Mouse (Mus musculus) liver, embryonic 14.5 days (tissue): ENCODE results near the gene Pde6h. TPM values are rescaled to one million over a fixed set of nuclear protein-coding genes. Genes with fewer than 3 reads are reported as not detected.

Experiments used
- ATAC-seq: fragments of 200-750 bp; cut with Nextera tagmentation; 2 replicates; pipeline ENCODE4 v1.8.0; 2017; ENCODE audit warnings: moderate number of reproducible peaks, mild to moderate bottlenecking, moderate library complexity; ENCODE audit not compliant: insufficient read depth
- DNase-seq, 3 experiments: peaks; one replicate each; pipeline ENCODE4 v3.0.0-alpha.2; 2012 to 2013; ENCODE audit warnings: low read depth in 3 of 3, low spot score in 3 of 3
- H3K27ac ChIP-seq: fragments of 300-500 bp; sonication (generic); 2 replicates; pipeline ENCODE4 v1.5.1; 2014; ENCODE audit warnings: moderate library complexity, mild to moderate bottlenecking, control low read depth, inconsistent platforms
- H3K27me3 ChIP-seq: fragments of 300-500 bp; sonication (generic); 2 replicates; pipeline ENCODE4 v1.6.1; 2014; ENCODE audit warnings: mild to moderate bottlenecking, low read length, moderate library complexity; ENCODE audit not compliant: control insufficient read depth, insufficient read depth
- H3K36me3 ChIP-seq: fragments of 300-500 bp; sonication (generic); replicated peaks from 2 replicates; pipeline ENCODE4 v1.6.1; 2014; ENCODE audit warnings: low read depth; ENCODE audit not compliant: control insufficient read depth, insufficient read depth
- H3K4me1 ChIP-seq, 2 experiments: fragments of 200-500 bp in 1 of 2; fragments of 300-500 bp in 1 of 2; sonication (generic) in 1 of 2; replicated peaks; 2 replicates each; pipeline ENCODE4 v1.6.1; 2012 to 2014; ENCODE audit warnings: antibody characterized with exemption in 1 of 2, inconsistent platforms in 1 of 2, low read length in 1 of 2; ENCODE audit not compliant: control insufficient read depth in 2 of 2, insufficient read depth in 2 of 2
- H3K4me2 ChIP-seq: fragments of 300-500 bp; sonication (generic); 2 replicates; pipeline ENCODE4 v1.6.1; 2014; ENCODE audit warnings: low read depth, mild to moderate bottlenecking, control low read depth, moderate library complexity
- H3K4me3 ChIP-seq, 2 experiments: fragments of 200-500 bp in 1 of 2; fragments of 300-500 bp in 1 of 2; sonication (generic) in 1 of 2; 2 replicates each; pipeline ENCODE4 v1.5.1; 2012 to 2014; ENCODE audit warnings: low read depth in 2 of 2, low read length in 2 of 2, mild to moderate bottlenecking in 2 of 2, control low read depth in 1 of 2, inconsistent platforms in 1 of 2, moderate library complexity in 1 of 2; ENCODE audit not compliant: insufficient read depth in 1 of 2
- H3K9ac ChIP-seq: fragments of 300-500 bp; sonication (generic); replicated peaks from 2 replicates; pipeline ENCODE4 v1.6.1; 2014; ENCODE audit warnings: mild to moderate bottlenecking, control low read depth, moderate library complexity
- H3K9me3 ChIP-seq: fragments of 300-500 bp; sonication (generic); 2 replicates; pipeline ENCODE4 v1.6.1; 2016; ENCODE audit warnings: low read length, mixed read lengths; ENCODE audit not compliant: control insufficient read depth
- CTCF ChIP-seq: IDR thresholded peaks from 2 replicates; pipeline ENCODE4 v1.5.1; 2016; ENCODE audit warnings: antibody characterized with exemption, low read depth, control low read depth
- EP300 ChIP-seq: IDR thresholded peaks from 2 replicates; pipeline ENCODE4 v1.6.1; 2016; ENCODE audit warnings: antibody characterized with exemption, low read depth
- WGBS: fragments of 180-500 bp; shearing (Covaris S2); extraction: QIAGEN DNeasy Blood & Tissue Kit; methylation state at CpG from one replicate; pipeline ENCODE4 v1.1.7; 2014; ENCODE audit not compliant: insufficient replicate concordance; 5-methylcytosine and 5-hydroxymethylcytosine counted together
- polyA plus RNA-seq, 2 experiments: library from polyadenylated mRNA; depleted of rRNA in 1 of 2; stranded (reverse) in 1 of 2; unstranded in 1 of 2; fragments of >200 nt; fragmentation: Nextera tagmentation in 1 of 2; extraction: Ambion mirVana in 1 of 2; gene quantifications; 2 replicates each; pipeline versions ENCODE4 v1.2.1 to v1.2.3; 2012 to 2014

Pde6h gene
- polyA plus RNA-seq, 2 experiments: 0.01 TPM; not detected in 1

GRCm38 (mm10) chr6:136900369-136901009, 23.1 kb upstream of the Pde6h start:
- no peaks in the 10 kb centered on the region for H3K27me3 ChIP-seq
- no peak overlapping the region for H3K4me2 ChIP-seq
- peaks cover 0 to 9% of the 10 kb centered on the region in 2 experiments; a peak in 3 of 4 replicates for H3K4me1 ChIP-seq
- no peak overlapping the region for H3K9ac ChIP-seq
- no peaks in the 10 kb centered on the region for H3K36me3 ChIP-seq
- ATAC-seq (no peak), DNase-seq (no peak)
- no peaks in the 10 kb centered on the region for H3K9me3 ChIP-seq
- H3K4me3 ChIP-seq: no peak overlapping the region
- no peak for TF ChIP-seq CTCF
- TF ChIP-seq EP300: no peak
- 20% methylated on average over 4 of the region's 4 CpGs for WGBS
- no peak overlapping the region for H3K27ac ChIP-seq

- Histone ChIP-seq H3K4me3 (no peak overlapping the region), H3K9ac (no peak overlapping the region), H3K27ac (no peak overlapping the region), H3K9me3 (no peaks in the 10 kb centered on the region), H3K36me3 (no peaks in the 10 kb centered on the region), H3K4me1 (peaks cover 0 to 9% of the 10 kb centered on the region in 2 experiments; a peak in 3 of 4 replicates), H3K27me3 (no peaks in the 10 kb centered on the region), H3K4me2 (no peak overlapping the region)
- ATAC-seq (no peak), DNase-seq (no peak)
- 21% methylated on average over 2 of the region's 2 CpGs for WGBS
- TF ChIP-seq EP300 (no peak), CTCF (no peak)
These were observed 22.6 kb upstream of the Pde6h start for GRCm38 (mm10) chr6:136901010-136901409.

- no peak overlapping the region for H3K9ac ChIP-seq
- H3K4me1 ChIP-seq: peaks cover 0 to 9% of the 10 kb centered on the region in 2 experiments; a peak in 3 of 4 replicates
- no peaks in the 10 kb centered on the region for H3K27me3 ChIP-seq
- H3K36me3 ChIP-seq: no peaks in the 10 kb centered on the region
- no peak for DNase-seq
- 26% methylated on average over 9 of the region's 9 CpGs for WGBS
- no peaks in the 10 kb centered on the region for H3K9me3 ChIP-seq
- no peak overlapping the region for H3K27ac ChIP-seq
- H3K4me3 ChIP-seq: no peak overlapping the region
- no peak overlapping the region for H3K4me2 ChIP-seq
- no peak for ATAC-seq
- no peak for TF ChIP-seq EP300
- no peak for TF ChIP-seq CTCF
These were observed 21.1 kb upstream of the Pde6h start for GRCm38 (mm10) chr6:136902527-136902926.

DNA sequence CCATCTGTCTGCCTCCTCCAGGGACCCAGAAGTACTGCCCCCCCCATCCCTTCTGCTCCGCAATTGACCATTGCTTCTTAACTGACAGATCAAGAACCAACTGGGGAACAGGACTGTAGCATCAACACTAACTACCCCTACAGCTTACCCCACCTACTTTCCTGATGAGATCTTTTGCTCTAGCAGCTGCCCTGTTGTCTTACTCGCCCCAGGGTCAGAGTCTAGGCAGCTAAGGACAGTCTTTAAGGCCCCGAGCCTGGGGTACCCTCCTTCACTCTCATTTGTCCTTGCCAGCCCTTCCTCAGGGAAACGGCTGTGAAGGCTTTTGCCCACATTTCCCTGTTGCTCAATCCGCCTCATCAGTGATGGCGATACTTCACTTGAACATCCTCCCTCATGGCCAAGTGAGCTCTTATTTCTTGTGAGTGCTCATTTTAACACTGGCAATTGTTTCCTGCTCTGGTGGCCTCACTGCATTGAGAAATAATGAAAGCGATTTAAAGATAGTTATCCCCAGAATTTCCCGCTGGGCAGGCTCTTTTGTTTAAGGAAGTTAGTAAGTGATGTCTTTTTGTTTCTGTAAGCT, 19.7 kb upstream of the Pde6h start:
- no peak overlapping the region for H3K4me3 ChIP-seq
- no peaks in the 10 kb centered on the region for H3K9me3 ChIP-seq
- H3K9ac ChIP-seq: no peak overlapping the region
- H3K36me3 ChIP-seq: no peaks in the 10 kb centered on the region
- WGBS: 36% methylated on average over 8 of the region's 8 CpGs
- no peak for ATAC-seq
- peaks cover 0 to 9% of the 10 kb centered on the region in 2 experiments; a peak in 3 of 4 replicates for H3K4me1 ChIP-seq
- H3K27me3 ChIP-seq: no peaks in the 10 kb centered on the region
- no peak overlapping the region for H3K27ac ChIP-seq
- TF ChIP-seq EP300 (no peak), CTCF (no peak)
- DNase-seq: no peak
- H3K4me2 ChIP-seq: no peak overlapping the region

- TF ChIP-seq EP300 (no peak), CTCF (no peak)
- Histone ChIP-seq H3K27ac (no peak overlapping the region), H3K36me3 (no peaks in the 10 kb centered on the region), H3K4me1 (0 out of 4 replicates have a peak, but pooled peaks cover 0 to 2% of the 10 kb centered on the region in 2 experiments), H3K9me3 (no peaks in the 10 kb centered on the region), H3K4me3 (no peak overlapping the region), H3K4me2 (no peak overlapping the region), H3K27me3 (no peaks in the 10 kb centered on the region), H3K9ac (no peak overlapping the region)
- ATAC-seq (no peak), DNase-seq (no peak)
- 68% methylated on average over 19 of the region's 19 CpGs for WGBS
These were observed 17.2 kb upstream of the Pde6h start for GRCm38 (mm10) chr6:136906283-136906936.
